Mouse (Mus musculus) erythroblast, embryonic 14.5 days (primary cell): ENCODE results near the gene Lamtor2.

ENCODE experiments used
- GATA1 ChIP-seq: IDR thresholded peaks from 2 replicates; pipeline ENCODE4 v1.6.1; 2012; ENCODE audit warnings: low read length, inconsistent platforms, mixed read lengths
- TAL1 ChIP-seq: IDR thresholded peaks from 3 replicates; pipeline ENCODE4 v1.6.1; 2012; ENCODE audit warnings: low read length, inconsistent platforms, mixed read lengths

GRCm38 (mm10) chr3:88586640-88587039 lies 33.8 kb upstream of the Lamtor2 start:
- TF ChIP-seq TAL1 (no peak), GATA1 (no peak)
